Mouse (Mus musculus) stomach, postnatal 0 days (tissue): ENCODE results near the gene Pofut2. TPM values are rescaled to one million over a fixed set of nuclear protein-coding genes. Genes with fewer than 3 reads are reported as not detected.

ENCODE experiments used
- ATAC-seq: fragments of 200-750 bp; cut with Nextera tagmentation; 2 replicates; pipeline ENCODE4 v1.8.0; 2017; ENCODE audit not compliant: low FRiP score, low TSS enrichment
- DNase-seq: peaks from one replicate; pipeline ENCODE4 v3.0.0-alpha.2; 2016; ENCODE audit warnings: low spot score
- H3K27ac ChIP-seq: fragments of 300-500 bp; sonication (generic); replicated peaks from 2 replicates; pipeline ENCODE4 v1.5.1; 2014; ENCODE audit warnings: mild to moderate bottlenecking, control low read depth
- H3K27me3 ChIP-seq: fragments of 300-500 bp; sonication (generic); 2 replicates; pipeline ENCODE4 v1.6.1; 2014; ENCODE audit warnings: low read length; ENCODE audit not compliant: control insufficient read depth, insufficient read depth
- H3K36me3 ChIP-seq: fragments of 300-500 bp; sonication (generic); 2 replicates; pipeline ENCODE4 v1.6.1; 2014; ENCODE audit warnings: low read length, mixed read lengths; ENCODE audit not compliant: control insufficient read depth, insufficient read depth
- H3K4me1 ChIP-seq: fragments of 300-500 bp; sonication (generic); replicated peaks from 2 replicates; pipeline ENCODE4 v1.6.1; 2014; ENCODE audit warnings: antibody characterized with exemption; ENCODE audit not compliant: control insufficient read depth, insufficient read depth
- H3K4me2 ChIP-seq: fragments of 300-500 bp; sonication (generic); replicated peaks from 2 replicates; pipeline ENCODE4 v1.6.1; 2014; ENCODE audit warnings: low read depth, mild to moderate bottlenecking, control low read depth, moderate library complexity
- H3K4me3 ChIP-seq: fragments of 300-500 bp; sonication (generic); 2 replicates; pipeline ENCODE4 v1.5.1; 2014; ENCODE audit warnings: low read depth, low read length, control low read depth
- H3K9ac ChIP-seq: fragments of 300-500 bp; sonication (generic); 2 replicates; pipeline ENCODE4 v1.6.1; 2014; ENCODE audit warnings: mild to moderate bottlenecking, low read length, control low read depth, mixed read lengths
- H3K9me3 ChIP-seq: fragments of 300-500 bp; sonication (generic); 2 replicates; pipeline ENCODE4 v1.6.1; 2016; ENCODE audit warnings: low read length; ENCODE audit not compliant: control insufficient read depth
- CTCF ChIP-seq: IDR thresholded peaks from 2 replicates; pipeline ENCODE4 v1.5.1; 2016; ENCODE audit warnings: antibody characterized with exemption, low read depth, mild to moderate bottlenecking, moderate library complexity
- EP300 ChIP-seq: optimal IDR thresholded peaks from 2 replicates; pipeline ENCODE3; 2016; ENCODE audit warnings: antibody characterized with exemption
- WGBS: fragments of 180-500 bp; shearing (Covaris S2); extraction: QIAGEN DNeasy Blood & Tissue Kit; methylation state at CpG from one replicate; pipeline ENCODE4 v1.1.7; 2014; 5-methylcytosine and 5-hydroxymethylcytosine counted together
- polyA plus RNA-seq: library from polyadenylated mRNA; unstranded; fragments of >200 nt; fragmentation: Nextera tagmentation; extraction: Ambion mirVana; gene quantifications from 2 replicates; pipeline ENCODE4 v1.2.1, GENCODE M21; 2015

Gene Pofut2
- polyA plus RNA-seq, 1 experiment from 2014 or later = 54.0 TPM

DNA sequence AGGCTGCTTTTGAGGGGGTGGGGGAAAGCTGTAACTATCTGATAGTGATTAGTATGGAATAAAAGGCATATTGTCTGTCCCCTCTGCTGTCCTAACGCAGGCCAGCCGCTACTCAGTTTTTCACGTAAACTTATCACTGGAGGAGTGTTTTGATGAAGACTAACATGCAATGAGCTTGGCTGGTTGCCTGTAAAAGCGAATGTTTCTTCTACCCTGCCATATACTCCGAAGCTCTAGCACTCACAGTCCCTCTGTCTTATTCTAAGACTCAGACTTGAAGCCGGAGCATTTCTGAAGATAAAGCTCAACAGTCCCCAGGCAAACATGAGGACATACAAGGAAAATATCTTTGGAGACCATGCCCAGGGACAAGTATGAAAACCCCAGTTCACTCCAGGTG lies 25.8 kb downstream of the Pofut2 start:
- no peaks in the 10 kb centered on the region for H3K36me3 ChIP-seq
- no peak for DNase-seq

DNA sequence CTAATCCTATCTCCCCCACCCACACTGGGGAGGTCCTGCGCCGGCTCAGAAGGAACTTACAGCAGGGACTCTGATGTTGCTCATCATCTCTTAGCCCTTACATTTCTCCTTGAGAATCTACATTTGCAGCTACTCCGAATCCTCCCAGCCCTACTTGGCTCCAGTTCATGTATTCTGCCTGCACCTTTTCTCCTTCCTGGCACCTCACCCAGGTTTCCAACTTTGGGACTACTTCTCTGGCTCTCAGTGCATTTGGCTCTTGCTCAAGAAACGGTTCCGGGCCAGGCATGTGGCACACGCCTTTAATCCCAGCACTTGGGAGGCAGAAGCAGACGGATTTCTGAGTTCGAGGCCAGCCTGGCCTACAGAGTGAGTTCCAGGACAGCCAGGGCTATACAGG lies 28.6 kb downstream of the Pofut2 start:
- H3K27me3 ChIP-seq = no peaks in the 10 kb centered on the region
- ATAC-seq (no peak), DNase-seq (no peak)
- no peak overlapping the region for H3K4me3 ChIP-seq
- TF ChIP-seq CTCF (no peak), EP300 (no peak)
- peak overlapping the region; percentile 61 for H3K27ac ChIP-seq
- no peaks in the 10 kb centered on the region for H3K36me3 ChIP-seq
- H3K4me2 ChIP-seq = no peak overlapping the region
- H3K9me3 ChIP-seq = no peaks in the 10 kb centered on the region
- WGBS = 68% methylated on average over 8 of the region's 8 CpGs
- H3K9ac ChIP-seq = no peak overlapping the region
- no peaks in the 10 kb centered on the region for H3K4me1 ChIP-seq

More for the DNA sequence above, 25.8 kb downstream of the Pofut2 start:
- H3K4me1 ChIP-seq = no peaks in the 10 kb centered on the region
- no peak overlapping the region for H3K4me2 ChIP-seq
- no peak overlapping the region for H3K9ac ChIP-seq
- WGBS = 33% methylated on average over 6 of the region's 6 CpGs
- no peaks in the 10 kb centered on the region for H3K27me3 ChIP-seq
- H3K27ac ChIP-seq = no peak overlapping the region
- TF ChIP-seq CTCF = no peak
- no peak for TF ChIP-seq EP300
- no peaks in the 10 kb centered on the region for H3K9me3 ChIP-seq
- ATAC-seq = no peak
- no peak overlapping the region for H3K4me3 ChIP-seq

DNA sequence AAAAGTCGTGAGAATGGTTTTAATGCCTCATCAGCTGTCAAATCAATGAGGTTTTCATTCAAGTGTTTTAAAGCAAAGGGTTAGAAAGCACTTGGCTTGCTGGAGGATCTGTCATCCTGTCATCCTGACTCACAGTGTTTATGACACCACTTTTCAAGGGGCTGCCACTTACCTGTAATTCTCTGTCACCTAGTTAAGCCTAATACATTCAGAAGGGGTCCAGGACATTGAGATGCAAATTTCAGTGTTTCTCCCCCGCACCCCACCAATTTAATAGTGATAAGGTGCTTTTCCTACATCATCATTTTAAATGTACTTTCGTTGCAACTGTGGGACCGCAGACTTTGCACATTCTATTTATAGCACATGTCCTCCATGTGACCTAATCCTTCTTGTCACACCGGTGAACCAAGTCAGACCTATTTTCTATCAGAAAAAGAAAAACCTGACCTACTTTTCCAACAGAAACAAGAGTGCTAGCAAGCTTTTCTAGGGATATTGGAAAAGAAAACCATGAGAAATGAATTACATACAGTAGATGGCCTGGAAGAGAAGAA lies 29.7 kb downstream of the Pofut2 start:
- Histone ChIP-seq H3K27ac (no peak overlapping the region), H3K9me3 (no peaks in the 10 kb centered on the region), H3K36me3 (no peaks in the 10 kb centered on the region), H3K9ac (no peak overlapping the region), H3K27me3 (no peaks in the 10 kb centered on the region), H3K4me1 (no peaks in the 10 kb centered on the region), H3K4me2 (no peak overlapping the region), H3K4me3 (no peak overlapping the region)
- ATAC-seq (no peak), DNase-seq (no peak)
- WGBS = 26% methylated on average over 5 of the region's 5 CpGs
- TF ChIP-seq EP300 (no peak), CTCF (no peak)

DNA sequence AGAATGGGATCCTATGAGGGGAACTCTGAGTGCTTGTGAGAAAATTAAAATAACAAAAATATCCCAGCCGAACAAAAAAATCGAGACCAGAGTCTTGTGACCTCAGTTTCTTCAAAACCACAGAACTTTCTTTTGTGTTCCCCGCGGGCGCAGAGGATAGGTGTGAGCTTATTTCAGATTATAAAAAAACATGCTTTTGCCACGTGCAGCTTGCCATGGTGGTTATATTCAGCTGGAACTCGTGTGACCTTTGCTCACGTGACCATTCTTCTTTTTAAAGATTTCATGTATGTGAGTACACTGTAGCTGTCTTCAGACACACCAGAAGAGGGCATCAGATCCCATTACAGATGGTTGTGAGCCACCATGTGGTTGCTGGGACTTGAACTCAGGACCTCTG lies 30.5 kb downstream of the Pofut2 start:
- Histone ChIP-seq H3K4me2 (no peak overlapping the region), H3K27me3 (no peaks in the 10 kb centered on the region), H3K27ac (no peak overlapping the region), H3K9me3 (no peaks in the 10 kb centered on the region), H3K4me3 (no peak overlapping the region), H3K36me3 (no peaks in the 10 kb centered on the region), H3K4me1 (no peaks in the 10 kb centered on the region), H3K9ac (no peak overlapping the region)
- TF ChIP-seq CTCF = no peak
- TF ChIP-seq EP300 = no peak
- 75% methylated on average over 8 of the region's 8 CpGs for WGBS
- no peak for DNase-seq
- ATAC-seq = no peak

DNA sequence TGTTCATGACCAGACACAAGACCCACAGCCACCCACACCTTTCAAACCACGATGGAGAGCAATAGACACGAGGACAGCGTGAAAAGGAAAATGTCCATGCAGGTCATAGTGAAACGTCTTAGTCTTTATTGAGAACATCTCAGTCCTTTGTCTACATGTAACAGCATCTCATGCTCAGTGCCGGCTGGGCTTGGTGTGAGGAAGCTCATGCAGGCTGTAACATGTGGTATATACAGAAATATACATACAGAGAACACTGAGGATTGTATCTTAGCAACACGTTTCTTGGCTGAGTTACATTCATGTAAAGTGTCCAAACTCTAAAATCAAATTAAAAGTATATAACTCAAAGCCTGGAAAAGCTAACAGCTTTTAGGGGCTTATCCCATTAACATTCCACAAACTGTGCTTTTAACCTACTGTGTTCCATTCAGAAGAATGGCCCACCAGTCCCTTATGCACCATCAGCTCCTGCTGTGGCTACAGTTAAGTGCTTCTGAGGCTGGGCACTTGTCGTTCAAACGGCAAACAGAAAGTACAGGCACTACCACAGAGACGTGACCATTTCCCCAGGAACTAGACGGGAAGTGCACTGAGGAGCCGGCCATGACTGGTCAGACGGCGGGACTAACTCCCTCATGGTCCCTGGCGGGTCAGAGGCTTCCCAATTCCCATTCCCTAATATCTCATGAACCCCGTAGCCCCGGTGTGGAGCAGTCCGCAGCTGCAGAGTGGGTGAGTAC lies 31.8 kb downstream of the Pofut2 start:
- no peak overlapping the region for H3K9ac ChIP-seq
- 63% methylated on average over 17 of the region's 17 CpGs for WGBS
- H3K27ac ChIP-seq = no peak overlapping the region
- TF ChIP-seq CTCF (no peak), EP300 (no peak)
- no peak for DNase-seq
- H3K4me1 ChIP-seq = no peaks in the 10 kb centered on the region
- no peak overlapping the region for H3K4me2 ChIP-seq
- no peaks in the 10 kb centered on the region for H3K9me3 ChIP-seq
- no peak for ATAC-seq
- H3K4me3 ChIP-seq = no peak overlapping the region
- H3K36me3 ChIP-seq = no peaks in the 10 kb centered on the region
- no peaks in the 10 kb centered on the region for H3K27me3 ChIP-seq

DNA sequence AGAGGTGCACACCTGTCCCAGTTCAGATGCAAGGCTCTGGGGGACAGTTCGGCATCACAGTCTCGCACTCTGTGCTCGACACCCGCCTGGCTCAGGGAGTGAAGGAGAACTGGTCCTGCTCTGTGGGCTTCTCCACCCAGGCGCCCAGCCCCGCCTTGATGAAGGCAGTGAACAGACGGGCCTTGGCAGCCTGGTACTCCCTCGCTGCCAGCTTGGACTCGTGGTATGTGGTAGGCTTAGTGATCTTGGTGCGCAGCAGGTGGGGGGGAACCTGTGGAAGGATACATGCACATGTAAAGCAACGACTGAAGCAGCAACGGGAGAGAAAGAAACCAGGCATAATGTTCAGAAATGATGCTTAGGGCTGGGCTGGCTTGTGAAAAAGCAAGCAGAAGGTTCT lies 35.7 kb downstream of the Pofut2 start:
- WGBS = 82% methylated on average over 12 of the region's 12 CpGs
- no peak overlapping the region for H3K4me2 ChIP-seq
- no peak overlapping the region for H3K9ac ChIP-seq
- no peaks in the 10 kb centered on the region for H3K27me3 ChIP-seq
- H3K4me3 ChIP-seq = no peak overlapping the region
- H3K4me1 ChIP-seq = no peaks in the 10 kb centered on the region
- no peaks in the 10 kb centered on the region for H3K9me3 ChIP-seq
- H3K36me3 ChIP-seq = no peaks in the 10 kb centered on the region
- no peak for DNase-seq
- no peak for ATAC-seq
- TF ChIP-seq CTCF (no peak), EP300 (no peak)
- no peak overlapping the region for H3K27ac ChIP-seq
